Mouse (Mus musculus) hematopoietic stem cell, adult 5-6 weeks (primary cell): Measurements from ENCODE around the gene Poc1a. TPM values are rescaled to one million over a fixed set of nuclear protein-coding genes. Genes with fewer than 3 reads are reported as not detected.
A peak's percentile ranks its signal among the peaks of the same experiment; 100 is the strongest.

Source experiments
- ATAC-seq, 2 experiments: fragments of 125-278 bp in 1 of 2; replicated peaks in 1 of 2; 2 replicates each; pipeline ENCODE4 v1.8.0; 2016 to 2017; ENCODE audit warnings: inconsistent platforms in 2 of 2, mild to moderate bottlenecking in 2 of 2, moderate number of reproducible peaks in 2 of 2, low read depth in 1 of 2, moderate TSS enrichment in 1 of 2; ENCODE audit not compliant: low FRiP score in 2 of 2, poor library complexity in 2 of 2, severe bottlenecking in 2 of 2, insufficient read depth in 1 of 2, low TSS enrichment in 1 of 2
- total RNA-seq: library from RNA; stranded (forward); fragments of 172-1452, 232-1000 nt; gene quantifications from 2 replicates; pipeline ENCODE4 v1.2.3, GENCODE M21; 2017

Poc1a gene
- total RNA-seq, 1 experiment from 2014 or later = 14.8 TPM

GRCm38 (mm10) chr9:106312950-106313360 is 32.1 kb downstream of the Poc1a start:
- peak; percentile 33 to 34; a peak in 1 of 4 replicates for ATAC-seq

DNA sequence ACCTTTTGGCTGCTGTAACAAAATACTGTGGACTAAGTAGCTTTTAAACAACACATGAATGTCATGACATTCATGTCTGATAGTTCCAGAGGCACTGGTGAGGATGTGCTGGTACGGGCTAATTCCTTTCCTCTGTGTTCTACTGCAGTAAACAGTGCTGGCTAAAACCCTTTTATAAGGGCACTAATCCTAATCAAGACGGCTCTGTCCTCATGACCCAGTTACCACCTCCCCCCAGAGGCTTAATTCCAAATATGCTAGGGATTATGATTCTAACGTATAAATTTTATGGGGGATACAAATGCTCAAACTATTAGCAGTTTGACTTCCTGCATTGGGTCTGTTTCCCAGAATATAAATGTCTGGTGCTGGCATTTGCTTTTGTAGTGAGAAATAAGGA is 33.3 kb downstream of the Poc1a start:
- no peak for ATAC-seq

DNA sequence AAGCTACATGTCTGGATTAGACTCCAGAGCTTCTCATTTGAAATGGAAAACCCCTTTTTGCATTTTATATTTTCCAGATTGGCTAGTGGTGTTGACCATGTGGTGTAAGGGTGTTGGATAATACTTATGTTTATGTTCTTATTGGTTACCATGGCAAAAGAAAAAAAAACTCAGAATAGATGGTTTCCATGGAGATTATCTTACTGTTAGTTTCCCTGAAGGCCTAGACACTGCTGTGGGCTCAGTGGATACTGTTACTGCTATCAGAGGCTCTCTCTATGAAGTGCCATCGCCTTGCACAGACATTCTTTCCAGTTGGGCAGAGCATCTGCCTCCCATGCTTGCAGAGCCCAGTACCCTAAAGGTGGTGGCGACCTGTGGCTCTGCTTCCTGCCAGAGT is 37.2 kb downstream of the Poc1a start:
- ATAC-seq = peak in 1 of 2 experiments; percentile 13; a peak in 1 of 4 replicates

DNA sequence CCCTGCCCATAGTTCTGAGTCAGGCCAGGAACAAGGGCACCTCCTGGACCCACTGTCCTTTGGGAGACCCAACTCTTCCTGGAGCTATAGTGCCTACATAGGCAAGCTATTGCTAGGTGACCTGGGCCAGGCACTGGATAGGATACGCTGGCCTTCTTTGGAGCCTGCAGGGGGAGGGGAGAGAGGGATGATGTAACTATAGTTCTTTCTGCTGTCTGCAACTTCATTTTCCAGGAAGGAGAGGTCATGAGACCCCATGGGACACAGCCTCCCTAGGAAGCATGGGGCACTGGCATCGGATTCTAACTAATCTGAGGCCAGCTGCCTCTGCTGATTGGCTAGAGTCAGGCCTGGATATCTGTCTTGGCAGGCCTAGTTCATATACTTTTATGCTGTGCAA is 38.2 kb downstream of the Poc1a start:
- ATAC-seq = no peak

- ATAC-seq = no peak
These were observed 41.6 kb downstream of the Poc1a start for GRCm38 (mm10) chr9:106322497-106322896.

DNA sequence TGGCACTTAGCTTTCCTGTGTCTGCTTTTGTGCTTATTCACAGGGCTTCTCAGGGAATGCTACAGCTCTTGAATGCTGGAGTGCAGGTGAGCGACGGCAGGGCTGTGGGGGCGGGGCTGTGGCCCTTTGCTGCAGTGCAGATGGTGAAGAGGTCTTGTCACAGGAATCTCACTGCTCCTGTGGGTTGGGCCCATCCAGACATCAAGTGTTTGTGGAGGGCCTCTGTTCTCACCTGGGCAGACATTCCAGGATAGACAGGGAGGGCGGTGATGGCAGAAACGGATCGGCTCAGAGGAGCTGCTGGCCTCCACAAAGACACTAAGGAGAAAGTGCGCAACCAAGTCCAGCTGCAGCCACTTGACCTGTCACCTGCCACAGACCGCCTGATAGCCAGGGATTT is 45.4 kb downstream of the Poc1a start:
- no peak for ATAC-seq

GRCm38 (mm10) chr9:106327125-106327809 is 46.4 kb downstream of the Poc1a start:
- no peak for ATAC-seq

- no peak for ATAC-seq
These were observed 47.3 kb downstream of the Poc1a start for GRCm38 (mm10) chr9:106328068-106328610.

DNA sequence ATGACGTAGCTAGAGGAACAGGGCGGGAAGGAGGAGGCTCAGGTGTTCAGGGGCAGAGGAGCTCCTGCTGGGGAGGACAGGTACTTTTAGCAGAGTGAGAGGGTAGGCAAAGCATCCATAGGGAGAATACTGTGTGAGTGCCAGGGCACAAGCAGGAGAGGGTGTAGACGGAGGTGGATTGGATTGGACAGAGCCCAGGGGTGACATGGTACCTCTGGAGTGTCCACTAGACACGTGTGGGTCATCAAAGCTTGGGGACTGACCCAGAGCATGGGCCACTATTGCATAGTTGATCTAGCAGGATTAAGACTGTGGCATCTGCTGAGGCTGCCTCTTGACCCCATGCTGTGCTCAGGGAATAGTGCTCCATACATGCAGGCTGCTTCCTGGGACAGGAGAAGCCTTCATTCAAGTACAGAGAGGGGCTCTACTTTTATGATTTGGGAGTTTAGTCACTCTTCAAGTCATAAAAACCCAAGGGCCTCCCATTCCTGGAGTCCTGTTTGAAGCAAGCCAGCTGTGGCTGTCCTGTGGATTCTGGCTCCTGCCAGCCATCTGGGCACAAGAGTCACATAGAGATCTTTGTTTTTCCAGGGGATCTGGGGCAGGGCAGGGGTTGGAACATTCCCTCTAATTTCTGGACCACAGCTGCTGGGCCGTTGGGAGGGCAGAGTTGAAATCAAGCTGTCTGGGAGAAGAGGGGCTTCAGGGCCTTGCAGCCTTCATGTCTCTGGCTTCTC is 48.1 kb downstream of the Poc1a start:
- no peak for ATAC-seq

DNA sequence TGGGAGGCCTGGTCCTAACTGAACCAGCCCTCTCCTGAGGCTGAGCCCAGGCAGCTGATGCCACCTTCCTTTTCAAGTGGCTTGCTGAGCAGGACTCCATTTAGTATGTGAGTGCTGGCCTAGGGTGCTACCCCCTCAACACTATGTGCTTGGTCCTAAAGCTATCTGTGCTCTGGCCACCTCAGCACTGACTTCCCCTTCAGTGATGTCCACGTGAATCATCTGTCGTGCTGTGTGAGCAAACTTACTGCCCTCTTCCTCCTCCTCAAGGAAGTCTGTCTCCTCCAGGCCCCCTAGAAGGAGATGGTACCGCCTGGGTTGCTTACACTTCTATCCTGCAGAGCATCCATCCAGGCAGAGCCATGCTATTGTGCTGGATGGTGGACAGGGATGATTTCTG is 51.9 kb downstream of the Poc1a start:
- ATAC-seq = no peak

DNA sequence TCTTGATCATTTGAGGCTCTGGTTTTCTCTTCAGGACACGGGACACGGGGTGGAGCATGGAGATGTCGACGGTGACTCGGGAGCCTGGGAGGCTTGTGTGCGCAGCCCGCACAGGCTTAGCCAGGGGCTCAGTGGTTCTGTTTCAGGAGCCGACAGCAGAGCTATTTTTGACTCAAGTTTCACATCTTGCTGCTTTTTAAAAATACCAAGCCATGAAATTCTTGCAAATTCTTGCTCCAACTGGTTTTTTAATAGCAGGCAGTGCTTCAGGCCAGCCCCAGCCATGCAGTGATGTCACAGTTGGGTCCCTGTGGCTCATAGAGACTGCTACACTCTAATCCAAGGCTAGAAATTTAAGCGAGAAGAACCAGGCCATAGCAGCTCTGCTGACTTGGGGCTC is 56.8 kb downstream of the Poc1a start:
- no peak for ATAC-seq

GRCm38 (mm10) chr9:106338462-106339172 is 57.8 kb downstream of the Poc1a start:
- ATAC-seq = no peak

GRCm38 (mm10) chr9:106339173-106339558 is 58.3 kb downstream of the Poc1a start:
- no peak for ATAC-seq

GRCm38 (mm10) chr9:106339730-106340129 is 58.9 kb downstream of the Poc1a start:
- ATAC-seq = no peak

- no peak for ATAC-seq
These were observed 59.8 kb downstream of the Poc1a start for GRCm38 (mm10) chr9:106340501-106341312.

- no peak for ATAC-seq
These were observed 60.4 kb downstream of the Poc1a start for GRCm38 (mm10) chr9:106341313-106341686.

DNA sequence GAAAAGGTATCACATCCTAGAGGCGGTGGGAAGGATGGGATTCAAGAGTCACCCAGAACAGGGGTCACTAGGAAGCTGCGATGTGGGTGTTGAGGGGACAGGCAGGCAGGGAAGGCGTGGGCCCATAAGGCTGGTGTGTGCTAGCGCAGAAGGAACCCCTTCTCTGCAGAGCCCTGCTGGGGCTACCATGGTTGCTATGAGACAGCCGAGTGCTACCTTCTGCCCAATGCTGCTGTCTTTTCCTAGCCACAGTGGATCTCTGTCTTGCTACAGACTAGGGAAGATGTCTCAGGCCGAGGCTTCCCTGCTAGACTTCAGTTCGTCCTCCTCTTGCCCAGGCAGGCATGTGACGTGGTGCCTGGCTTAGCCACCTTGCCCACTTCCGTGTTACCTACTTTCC is 61.7 kb downstream of the Poc1a start:
- no peak for ATAC-seq
